Mouse (Mus musculus) ES-E14 (cell line): ENCODE measurements around the gene Gm42742. TPM values are rescaled to one million over a fixed set of nuclear protein-coding genes. Genes with fewer than 3 reads are reported as not detected.

Experiments
- DNase-seq: peaks from one replicate; pipeline ENCODE4 v3.0.0-alpha.2; 2013; ENCODE audit warnings: low read depth, low spot score
- H3K27ac ChIP-seq: 2 replicates; pipeline ENCODE4 v1.5.1; 2012; ENCODE audit warnings: low read depth, mild to moderate bottlenecking, low read length, moderate library complexity, mixed read lengths; ENCODE audit not compliant: poor library complexity, insufficient read depth, severe bottlenecking
- H3K36me3 ChIP-seq: 2 replicates; pipeline ENCODE4 v1.6.1; 2012; ENCODE audit warnings: mild to moderate bottlenecking, low read length, moderate library complexity, mixed read lengths; ENCODE audit not compliant: control insufficient read depth, poor library complexity, insufficient read depth, severe bottlenecking
- H3K4me1 ChIP-seq, 2 experiments: fragments of 150-350 bp in 1 of 2; sonication (generic) in 1 of 2; 2 replicates each; pipeline ENCODE4 v1.6.1; 2012; ENCODE audit warnings: low read length in 2 of 2, mild to moderate bottlenecking in 1 of 2, mixed read lengths in 1 of 2; ENCODE audit not compliant: control insufficient read depth in 2 of 2, insufficient read depth in 2 of 2, poor library complexity in 1 of 2
- H3K4me3 ChIP-seq, 2 experiments: fragments of 150-350 bp in 1 of 2; sonication (generic) in 1 of 2; 2 replicates each; pipeline ENCODE4 v1.5.1; 2012; ENCODE audit warnings: low read length in 2 of 2, low read depth in 1 of 2, mild to moderate bottlenecking in 1 of 2, mixed read lengths in 1 of 2; ENCODE audit not compliant: insufficient read depth in 1 of 2, poor library complexity in 1 of 2, severe bottlenecking in 1 of 2
- H3K9ac ChIP-seq: 2 replicates; pipeline ENCODE4 v1.6.1; 2012; ENCODE audit warnings: low read depth, mild to moderate bottlenecking, low read length, mixed read lengths; ENCODE audit not compliant: poor library complexity, insufficient read depth, severe bottlenecking
- H3K9me3 ChIP-seq: fragments of 150-350 bp; sonication (generic); 2 replicates; pipeline ENCODE4 v1.6.1; 2012; ENCODE audit warnings: low read depth, mild to moderate bottlenecking, low read length; ENCODE audit not compliant: control insufficient read depth, insufficient read depth
- CHD2 ChIP-seq: IDR thresholded peaks from 2 replicates; pipeline ENCODE4 v1.6.1; 2014; ENCODE audit warnings: mild to moderate bottlenecking, low read depth, low read length, inconsistent platforms
- HCFC1 ChIP-seq: IDR thresholded peaks from 2 replicates; pipeline ENCODE4 v1.6.1; 2012; ENCODE audit warnings: low read length, inconsistent platforms, borderline replicate concordance; ENCODE audit not compliant: insufficient read depth
- MAFK ChIP-seq: IDR thresholded peaks from 2 replicates; pipeline ENCODE4 v1.6.1; 2014; ENCODE audit warnings: mild to moderate bottlenecking, low read depth, low read length, inconsistent platforms; ENCODE audit not compliant: insufficient read depth
- ZC3H11A ChIP-seq: IDR thresholded peaks from 2 replicates; pipeline ENCODE4 v1.6.1; 2012; ENCODE audit warnings: low read depth, mild to moderate bottlenecking, inconsistent platforms, low read length, borderline replicate concordance
- ZNF384 ChIP-seq: IDR thresholded peaks from 2 replicates; pipeline ENCODE4 v1.6.1; 2012; ENCODE audit warnings: low read depth, low read length, inconsistent platforms
- in situ Hi-C, 2 experiments: fragments of 600-800 bp; cut with MboI; formaldehyde crosslinking; loops; one replicate each; pipeline ENCODE4 v1.15.1; 2025; ENCODE audit warnings: low sequenced_read_pairs in 2 of 2, inconsistent platforms in 1 of 2; ENCODE audit not compliant: unreplicated experiment in 2 of 2
- total RNA-seq: library from RNA; depleted of rRNA; stranded (reverse); fragments of 300-350 nt; gene quantifications from 2 replicates; pipeline ENCODE4 v1.2.3, GENCODE M21; 2012

Gm42742 gene
- total RNA-seq, 1 experiment, result 23.4 TPM

- in situ Hi-C loops, result no loop called here
- peak within 1 kb of the TSS; percentile 98 to 100 for H3K4me3 ChIP-seq
- peak within 1 kb of the TSS; percentile 100 for H3K9ac ChIP-seq
- TF ChIP-seq MAFK (no peak), ZC3H11A (no peak), CHD2 (no peak), HCFC1 (no peak), ZNF384 (no peak)
- H3K27ac ChIP-seq, result peak within 1 kb of the TSS; percentile 71
- H3K36me3 ChIP-seq, result peaks cover 4% of the 10 kb centered on the region
- H3K9me3 ChIP-seq, result no peaks in the 10 kb centered on the region
- peak; percentile 75 for DNase-seq
- H3K4me1 ChIP-seq, result peaks cover 4% of the 10 kb centered on the region in 2 experiments; a peak in 3 of 4 replicates
Measured at GRCm38 (mm10) chr7:127041851-127042672, 21.2 kb upstream of the Gm42742 start, which contains the start of gene Kif22. Gene Kif22, minus strand, starts transcription at chr7:127042471.

GRCm38 (mm10) chr7:127031244-127031643, 10.3 kb upstream of the Gm42742 start:
- H3K36me3 ChIP-seq, result peaks cover 54% of the 10 kb centered on the region
- in situ Hi-C loops, result no loop called here
- peak; percentile 76 for TF ChIP-seq MAFK
- TF ChIP-seq ZC3H11A, result no peak
- no peak for TF ChIP-seq ZNF384
- no peak for TF ChIP-seq HCFC1
- no peak for TF ChIP-seq CHD2
- H3K9ac ChIP-seq, result no peak overlapping the region
- H3K4me1 ChIP-seq, result peaks cover 8 to 16% of the 10 kb centered on the region in 2 experiments; a peak in 3 of 4 replicates
- H3K27ac ChIP-seq, result no peak overlapping the region; the same call in 1 of the 2 replicates
- H3K4me3 ChIP-seq, result no peak overlapping the region
- no peak for DNase-seq
- H3K9me3 ChIP-seq, result no peaks in the 10 kb centered on the region

- H3K27ac ChIP-seq, result no peak overlapping the region
- H3K36me3 ChIP-seq, result peaks cover 52% of the 10 kb centered on the region
- H3K9ac ChIP-seq, result no peak overlapping the region
- no peak overlapping the region for H3K4me3 ChIP-seq
- H3K4me1 ChIP-seq, result peaks cover 5 to 12% of the 10 kb centered on the region in 2 experiments; a peak in 2 of 4 replicates
- TF ChIP-seq ZNF384 (no peak), ZC3H11A (no peak), MAFK (0 out of 2 replicates have a peak, but pooled peaks have one; percentile 22)
- H3K9me3 ChIP-seq, result no peaks in the 10 kb centered on the region
- in situ Hi-C loops, result no loop called here
- no peak for DNase-seq
Measured at GRCm38 (mm10) chr7:127030172-127030571, 9.3 kb upstream of the Gm42742 start.

- H3K9ac ChIP-seq, result peak overlapping the region; percentile 72
- TF ChIP-seq MAFK (no peak), HCFC1 (no peak), ZNF384 (no peak), CHD2 (no peak), ZC3H11A (no peak)
- H3K27ac ChIP-seq, result peak overlapping the region; percentile 80
- peak overlapping the region; percentile 65 to 87 for H3K4me3 ChIP-seq
- no peak for DNase-seq
- in situ Hi-C loops, result no loop called here
- peaks cover 6 to 16% of the 10 kb centered on the region in 2 experiments; a peak in 3 of 4 replicates for H3K4me1 ChIP-seq
- no peaks in the 10 kb centered on the region for H3K9me3 ChIP-seq
- H3K36me3 ChIP-seq, result peaks cover 58% of the 10 kb centered on the region
Measured at GRCm38 (mm10) chr7:127027885-127028284, 7.0 kb upstream of the Gm42742 start.
